Mouse (Mus musculus) thymus, postnatal 14 days (tissue): Measurements from ENCODE around the gene Tmem220.
"Not testable (repeated sequence)": the region's sequence is repeated elsewhere in the genome, so short reads cannot be mapped to it uniquely, and the experiment has no call there.

ENCODE experiments used
- DNase-seq: peaks from one replicate; pipeline ENCODE4 v3.0.0; 2021

The Tmem220 gene

DNA sequence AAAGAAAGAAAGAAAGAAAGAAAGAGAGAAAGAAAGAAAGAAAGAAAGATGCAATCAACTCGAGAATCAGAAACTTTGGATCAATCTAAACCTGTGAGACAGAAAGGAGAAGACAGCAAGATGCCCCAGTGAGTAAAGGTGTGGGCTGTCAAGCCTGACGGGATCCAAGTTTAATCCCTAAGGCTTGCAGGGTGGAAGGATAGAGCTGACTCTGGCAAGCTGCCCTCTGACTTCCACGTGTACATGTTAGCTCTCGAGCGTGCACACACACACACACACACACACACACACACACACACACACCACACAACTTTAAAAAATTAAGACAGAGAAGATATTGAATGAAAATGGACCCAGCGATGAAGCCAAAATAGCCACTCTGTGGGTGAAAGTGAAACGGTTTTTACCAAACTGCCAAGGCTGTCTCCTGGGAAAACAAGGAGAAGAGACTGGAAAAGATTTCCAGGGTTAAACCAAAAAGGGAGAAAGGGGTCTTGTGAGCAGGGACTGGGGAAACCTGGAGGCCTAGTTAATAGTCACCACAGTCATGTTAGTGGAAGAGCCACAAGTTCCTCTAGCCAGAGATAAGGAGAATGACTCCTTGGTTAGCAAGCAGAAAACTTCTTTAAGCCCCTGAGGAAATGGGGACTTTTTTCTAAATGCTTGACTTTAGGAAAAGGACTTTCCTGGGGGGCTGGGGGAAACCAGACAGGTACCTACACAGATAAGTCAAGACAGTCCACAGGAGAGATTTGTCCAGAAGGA is 5.1 kb upstream of the Tmem220 start:
- no peak for DNase-seq

GRCm38 (mm10) chr11:67020948-67021347 is 4.0 kb upstream of the Tmem220 start:
- peak; percentile 65 for DNase-seq

DNA sequence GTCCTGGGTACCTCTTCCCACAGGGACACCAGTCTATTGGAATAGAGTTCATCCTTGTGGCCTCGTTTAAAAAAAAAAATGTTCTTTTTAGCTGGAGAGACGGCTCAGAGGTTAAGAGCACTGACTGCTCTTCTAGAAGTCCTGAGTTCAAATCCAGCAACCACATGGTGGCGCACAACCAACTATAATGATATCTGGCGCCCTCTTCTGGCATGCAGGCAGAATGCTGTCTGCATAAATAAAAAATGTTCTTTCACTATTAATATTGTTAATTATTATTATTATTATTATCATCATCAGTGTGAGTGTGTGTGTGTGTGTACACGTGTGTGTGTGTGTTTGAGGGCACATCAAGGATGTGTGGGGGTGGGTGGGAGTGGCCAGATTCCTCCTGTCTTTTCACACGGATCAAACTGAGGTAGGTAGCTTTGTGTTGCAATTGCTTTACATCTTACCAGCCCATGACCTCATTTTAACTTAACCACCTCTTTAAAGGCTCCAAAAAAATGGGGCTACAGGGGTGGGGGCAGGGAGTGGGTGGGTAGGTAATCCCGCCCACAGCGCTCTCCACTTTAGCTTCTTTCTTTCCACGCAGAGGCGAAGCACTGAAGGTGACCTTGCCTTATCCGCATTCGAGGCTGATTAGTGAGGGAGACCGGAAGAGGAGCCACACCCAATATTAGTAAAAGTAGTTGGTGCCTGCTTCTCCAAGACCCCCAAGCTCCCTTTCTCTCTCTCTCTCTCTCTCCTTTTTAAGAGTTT is 2.4 kb upstream of the Tmem220 start:
- peak; percentile 24 for DNase-seq

- DNase-seq: not testable (repeated sequence)
Observed at GRCm38 (mm10) chr11:67023191-67023590, 1.8 kb upstream of the Tmem220 start.

- DNase-seq: no peak
Observed at GRCm38 (mm10) chr11:67023802-67024340, 1.1 kb upstream of the Tmem220 start.

- DNase-seq: no peak
Observed at GRCm38 (mm10) chr11:67030904-67031602, 6.1 kb downstream of the Tmem220 start.

DNA sequence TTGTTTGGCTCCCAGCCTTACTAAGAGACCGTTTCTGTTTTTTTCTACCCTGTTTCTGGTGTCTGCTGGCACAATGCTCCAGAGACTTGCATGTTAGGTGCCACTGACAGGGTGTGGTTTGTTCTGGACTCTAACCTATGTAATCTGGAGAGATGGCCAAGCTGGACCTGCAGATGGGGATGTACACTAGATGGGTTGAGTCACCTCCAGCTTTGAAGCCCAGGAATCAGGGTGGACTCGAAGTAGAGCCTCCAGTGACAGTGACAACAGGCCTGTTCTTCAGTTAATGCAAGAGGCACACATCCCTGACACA is 6.6 kb downstream of the Tmem220 start:
- DNase-seq: no peak

DNA sequence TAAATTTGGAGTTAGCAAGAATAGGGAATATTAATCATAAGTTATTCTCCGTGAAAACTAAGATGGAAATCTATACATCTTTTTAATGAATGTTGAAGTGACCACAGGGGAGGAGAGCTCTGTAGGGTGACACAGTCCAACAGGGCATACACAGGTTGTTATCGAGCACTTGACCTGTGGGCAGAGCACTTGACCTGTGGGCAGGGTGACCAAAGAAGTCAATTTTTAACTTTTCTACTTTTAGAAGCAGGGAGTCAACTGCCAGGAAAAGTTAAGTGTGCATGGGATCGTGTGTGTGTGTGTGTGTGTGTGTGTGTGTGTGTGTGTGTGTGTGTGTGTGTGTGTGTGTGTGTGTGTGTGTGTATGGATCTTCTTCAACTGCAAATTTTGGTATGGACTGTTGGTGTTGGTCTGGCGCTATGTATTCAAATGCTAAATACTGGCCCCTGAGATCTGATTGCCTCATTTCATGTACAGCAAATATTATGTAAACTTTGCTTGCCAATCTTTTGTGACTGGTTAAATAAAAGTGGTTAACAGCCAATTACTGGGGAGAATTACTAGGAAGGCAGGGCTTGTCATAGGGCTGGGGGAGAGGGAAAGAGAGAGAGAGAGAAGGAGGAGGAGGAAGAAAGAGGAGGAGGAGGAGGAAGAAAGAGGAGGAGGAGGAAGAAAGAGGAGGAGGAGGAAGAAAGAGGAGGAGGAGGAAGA is 10.0 kb downstream of the Tmem220 start:
- DNase-seq: no peak

DNA sequence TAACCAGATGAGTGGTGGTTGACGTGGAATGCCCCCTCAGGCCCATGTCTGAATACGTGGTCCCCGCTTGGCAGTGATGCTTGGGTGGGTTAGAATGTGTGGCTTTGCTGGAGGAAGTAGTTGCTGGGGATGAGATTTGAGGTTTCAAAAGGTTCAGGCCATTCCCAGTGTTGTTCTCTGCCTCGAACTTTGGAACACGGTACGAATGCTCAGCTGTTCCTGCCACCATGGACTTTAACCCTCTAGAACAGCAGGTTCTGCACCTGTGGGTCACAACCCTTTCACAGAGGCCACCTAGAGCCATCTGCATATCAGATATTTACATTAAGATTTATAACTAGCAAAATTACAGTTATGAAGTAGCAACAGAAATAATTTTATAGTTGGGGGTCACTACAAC is 11.3 kb downstream of the Tmem220 start:
- DNase-seq: no peak

DNA sequence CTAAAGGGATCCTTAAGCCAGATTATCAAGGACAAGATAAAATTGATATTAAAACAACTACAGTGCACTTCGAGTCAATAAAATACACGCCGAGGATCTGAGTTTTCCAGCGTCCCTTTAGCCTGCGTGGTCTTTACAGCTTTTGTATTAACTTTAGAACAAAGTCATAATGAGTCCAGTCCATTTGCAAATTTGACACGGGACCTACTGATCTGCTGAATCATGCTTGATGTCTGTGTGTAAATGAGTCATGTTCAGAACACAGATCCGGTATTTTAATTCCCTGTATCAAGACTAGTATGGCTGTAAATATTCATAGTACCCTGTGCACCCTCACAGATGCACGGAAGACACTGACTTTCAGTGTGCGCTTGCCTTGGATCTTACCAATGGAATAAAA is 11.9 kb downstream of the Tmem220 start:
- no peak for DNase-seq

- DNase-seq: no peak
Observed at GRCm38 (mm10) chr11:67039799-67040198, 14.8 kb downstream of the Tmem220 start.

- no peak for DNase-seq
Observed at GRCm38 (mm10) chr11:67040483-67040882, 15.5 kb downstream of the Tmem220 start.

DNA sequence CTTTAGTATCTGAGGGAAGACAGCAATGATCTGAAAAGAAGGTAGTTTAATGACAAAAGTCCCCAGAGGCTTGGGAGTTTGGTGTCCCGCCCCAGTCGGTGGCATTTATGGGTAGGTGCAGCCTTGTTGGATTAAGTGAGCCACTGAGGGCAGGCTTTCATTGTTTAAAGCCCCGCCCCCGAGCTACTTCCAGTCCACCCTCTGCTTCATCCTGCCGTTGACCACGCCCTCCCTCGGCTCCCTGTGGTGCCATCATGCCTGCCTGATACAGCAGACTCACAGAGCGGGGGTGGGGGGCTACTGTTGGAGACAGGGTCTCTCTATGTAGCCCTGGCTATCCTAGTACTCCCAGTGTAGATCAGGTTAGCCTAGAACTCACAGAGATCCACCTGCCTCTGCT is 18.1 kb downstream of the Tmem220 start:
- no peak for DNase-seq

DNA sequence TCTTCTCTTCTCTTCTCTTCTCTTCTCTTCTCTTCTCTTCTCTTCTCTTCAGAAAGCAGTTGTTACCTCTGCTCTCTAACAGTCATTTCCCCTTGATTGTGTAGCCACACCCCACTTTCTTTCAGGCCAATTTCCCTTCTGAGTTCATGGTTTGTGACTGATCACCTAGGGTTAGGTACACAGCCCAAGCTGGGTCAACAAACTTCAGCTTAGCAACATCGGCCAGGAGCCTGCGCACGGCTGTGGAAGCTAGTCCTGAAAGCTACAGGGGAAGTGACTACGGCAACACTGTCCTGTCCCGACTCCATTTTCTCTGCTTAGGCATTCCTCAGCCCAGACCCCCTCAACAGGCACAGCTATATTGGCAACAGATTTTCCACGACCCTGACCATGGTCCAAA is 20.0 kb downstream of the Tmem220 start:
- no peak for DNase-seq

- DNase-seq: no peak
Observed at GRCm38 (mm10) chr11:67047199-67047598, 22.2 kb downstream of the Tmem220 start.

DNA sequence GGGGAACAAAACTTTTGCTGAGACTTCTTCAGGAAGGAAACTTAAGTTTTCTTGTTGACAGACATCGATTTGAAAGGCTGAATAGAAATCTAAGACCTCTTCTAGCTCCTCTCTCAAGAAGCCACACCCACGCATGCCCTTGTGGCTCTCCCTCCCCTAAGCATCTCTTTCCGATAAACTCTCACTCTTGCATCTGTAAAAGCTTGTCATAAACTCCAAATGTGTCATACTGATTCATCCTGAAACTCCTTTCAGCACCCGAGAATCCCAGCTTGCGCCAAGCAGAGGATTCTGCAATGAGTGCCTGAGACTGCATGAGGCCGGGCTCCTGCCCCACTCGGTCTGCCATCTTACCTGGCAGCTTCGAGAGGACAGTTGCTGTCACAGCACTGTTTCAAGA is 23.5 kb downstream of the Tmem220 start:
- DNase-seq: no peak

DNA sequence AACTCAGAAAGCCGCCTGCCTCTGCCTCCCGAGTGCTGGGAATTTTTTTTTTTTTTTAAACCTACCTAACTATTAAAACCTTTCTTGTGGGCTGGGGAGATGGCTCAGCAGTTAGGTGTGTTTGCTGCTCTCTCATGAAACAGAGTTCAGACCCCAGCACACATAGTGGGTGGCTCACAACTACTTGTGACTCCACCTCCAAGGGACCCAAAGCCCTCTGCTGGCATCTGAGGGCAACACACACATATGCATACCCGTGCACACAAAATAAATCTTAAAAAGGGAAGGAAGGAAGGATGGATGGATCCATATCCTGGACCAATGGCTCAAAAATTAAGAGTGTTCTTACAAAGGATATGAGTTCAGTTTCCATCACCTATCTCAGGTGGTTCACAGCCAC is 24.3 kb downstream of the Tmem220 start:
- DNase-seq: no peak

DNA sequence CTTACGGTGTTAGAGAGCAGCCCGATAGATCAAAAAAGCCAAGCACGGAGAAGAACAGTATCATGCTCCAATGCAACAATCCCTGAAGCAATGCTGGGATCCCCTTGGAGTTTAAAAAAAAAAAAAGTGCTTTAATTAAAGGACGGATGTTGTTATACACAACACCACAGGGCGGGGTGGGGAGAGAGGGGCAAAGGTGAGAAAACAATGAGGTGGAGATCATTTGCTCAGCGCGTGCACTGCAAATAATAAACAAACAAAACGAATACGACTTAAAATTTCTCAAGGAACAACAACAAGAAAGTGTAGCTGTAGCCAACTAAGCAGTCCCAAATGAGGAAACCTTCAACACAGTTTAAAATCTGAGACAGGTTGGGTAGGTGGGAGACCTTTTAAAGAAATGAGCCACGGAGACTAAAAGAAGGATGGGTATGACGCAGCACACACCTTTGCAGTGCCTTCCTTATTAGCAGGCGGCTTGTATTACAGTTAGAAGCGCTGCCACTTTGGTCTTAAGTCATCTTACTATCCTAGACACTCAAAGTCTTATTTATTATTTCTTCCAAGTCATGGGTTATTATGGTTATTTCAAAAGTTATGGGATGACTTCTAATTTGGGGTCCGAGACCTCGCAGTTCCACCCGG is 26.8 kb downstream of the Tmem220 start:
- DNase-seq: no peak

GRCm38 (mm10) chr11:67052321-67052952 is 27.5 kb downstream of the Tmem220 start, which contains the start of the genes Adprm and Sco1:
Gene Adprm, minus strand, starts transcription at chr11:67052594.
Gene Sco1, plus strand, starts transcription at chr11:67052670.
- peak; percentile 86 for DNase-seq

DNA sequence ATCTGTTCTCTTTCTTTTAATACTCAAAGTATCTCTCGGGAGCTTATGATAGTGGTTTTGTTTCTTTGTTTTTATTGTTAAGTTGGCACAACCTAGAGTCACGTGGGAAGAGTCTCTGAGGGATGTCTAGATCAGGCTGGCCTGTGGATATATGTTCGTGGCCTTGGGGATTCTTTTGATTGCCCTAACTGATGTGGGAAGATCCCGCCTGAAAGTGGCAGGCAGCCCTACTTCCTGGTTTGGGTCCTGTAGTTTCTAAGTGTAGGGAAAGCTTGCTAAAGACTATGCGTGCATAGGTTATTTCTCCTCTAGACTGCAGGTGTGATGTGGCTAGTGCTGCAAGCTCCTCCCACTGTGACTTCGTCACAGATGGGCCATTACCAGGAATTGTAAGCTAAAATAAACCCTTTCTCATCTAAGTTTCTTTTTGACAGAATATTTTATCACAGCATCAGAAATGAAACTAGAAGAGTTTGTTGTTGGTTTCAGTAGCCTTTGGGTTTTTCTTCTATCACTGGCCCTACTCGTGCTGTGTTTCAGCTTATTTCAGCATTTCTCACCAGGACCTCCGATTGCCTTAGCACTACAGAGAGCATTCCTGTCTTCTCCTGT is 29.9 kb downstream of the Tmem220 start:
- no peak for DNase-seq

DNA sequence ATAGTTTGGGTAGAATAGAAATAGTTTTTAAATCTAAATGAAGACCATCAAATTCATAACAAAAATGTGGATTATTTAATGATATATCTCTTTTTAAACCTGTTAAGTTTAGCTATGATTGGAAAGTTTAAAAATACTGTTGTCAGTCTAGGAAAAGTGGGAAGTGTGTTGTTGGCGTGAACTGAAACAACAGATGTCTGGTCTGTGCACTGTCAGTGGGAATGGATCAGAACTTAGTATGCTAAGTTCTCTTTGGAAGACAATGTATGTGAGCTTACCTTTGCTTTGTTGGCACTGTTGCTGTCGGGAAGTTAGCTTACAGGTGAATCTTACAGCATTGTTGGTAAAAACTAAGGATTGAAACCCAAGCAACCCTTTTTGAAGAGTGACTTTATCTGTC is 36.4 kb downstream of the Tmem220 start:
- DNase-seq: no peak
